Mouse (Mus musculus): ENCODE results near the gene Ltn1.

Ltn1 gene

GRCm38 (mm10) chr16:87432033-87432814 is at the start of gene Ltn1:
Gene Ltn1 (minus strand): TSS chr16:87432612.
- DNase-seq: peak; percentile 99

DNA sequence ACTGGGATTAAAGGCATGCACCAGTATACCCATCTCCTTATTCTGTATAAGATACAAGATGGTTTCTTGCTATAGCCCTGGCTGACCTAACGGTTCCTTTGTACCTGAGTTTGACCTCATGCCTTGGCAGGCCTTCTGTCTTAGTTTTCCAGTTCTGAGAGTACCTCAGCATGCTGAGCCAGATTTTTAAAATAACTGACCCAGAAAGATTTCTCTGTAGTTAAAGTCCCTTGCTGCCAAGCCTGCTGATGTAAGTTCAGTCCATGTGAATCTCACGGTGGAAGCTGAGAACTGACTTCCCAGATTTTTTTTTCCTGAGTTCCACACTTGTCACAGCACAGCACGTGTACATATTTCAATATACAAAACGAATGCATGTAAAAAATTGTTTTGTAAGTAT is 38.2 kb upstream of the Ltn1 start:
- DNase-seq: no peak

GRCm38 (mm10) chr16:87458752-87459151 is 26.3 kb upstream of the Ltn1 start:
- no peak for DNase-seq

GRCm38 (mm10) chr16:87455180-87455611 is 22.8 kb upstream of the Ltn1 start:
- peak; percentile 13 for DNase-seq

GRCm38 (mm10) chr16:87454419-87455179 is 22.2 kb upstream of the Ltn1 start, which contains the start of gene Usp16:
Gene Usp16 (plus strand): TSS chr16:87454703.
- peak; percentile 94 for DNase-seq

DNA sequence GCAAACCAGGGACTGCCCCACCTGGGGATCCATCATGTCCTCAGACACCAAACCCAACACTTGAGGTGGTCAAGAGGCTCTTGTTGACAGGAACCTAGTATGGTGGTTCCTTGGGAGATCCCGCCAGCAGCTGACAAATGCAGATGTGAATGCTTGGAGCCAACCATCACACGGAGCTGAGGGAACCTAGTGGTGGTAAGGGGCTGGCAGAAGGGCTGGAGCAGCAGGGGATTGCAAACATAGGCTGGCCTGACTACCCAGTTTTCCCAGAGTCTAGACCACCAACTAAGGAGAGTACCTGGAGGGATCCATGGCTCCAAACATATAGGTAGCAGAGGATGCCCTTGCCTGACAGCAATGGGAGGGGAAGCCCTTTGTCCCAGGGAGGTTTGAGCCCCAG is 20.8 kb upstream of the Ltn1 start:
- no peak for DNase-seq

DNA sequence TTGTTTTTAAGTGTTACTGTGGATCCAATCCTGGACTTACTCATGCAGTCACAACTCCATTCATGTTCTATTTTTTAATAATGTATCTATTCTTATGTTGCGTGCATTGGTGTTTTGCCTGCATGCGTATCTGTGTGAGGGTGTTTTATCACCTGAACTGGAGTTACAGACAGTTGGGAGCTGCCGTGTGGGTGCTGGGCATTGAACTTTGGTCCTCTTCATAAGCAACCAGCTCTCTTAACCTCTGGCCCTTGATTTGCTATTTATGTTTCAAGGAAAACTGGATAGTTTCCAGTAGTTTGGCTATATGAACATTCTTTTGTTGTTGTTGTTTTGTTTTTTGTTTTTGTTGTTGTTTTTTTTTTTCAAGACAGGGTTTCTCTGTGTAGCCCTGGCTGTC is 13.1 kb upstream of the Ltn1 start:
- no peak for DNase-seq

DNA sequence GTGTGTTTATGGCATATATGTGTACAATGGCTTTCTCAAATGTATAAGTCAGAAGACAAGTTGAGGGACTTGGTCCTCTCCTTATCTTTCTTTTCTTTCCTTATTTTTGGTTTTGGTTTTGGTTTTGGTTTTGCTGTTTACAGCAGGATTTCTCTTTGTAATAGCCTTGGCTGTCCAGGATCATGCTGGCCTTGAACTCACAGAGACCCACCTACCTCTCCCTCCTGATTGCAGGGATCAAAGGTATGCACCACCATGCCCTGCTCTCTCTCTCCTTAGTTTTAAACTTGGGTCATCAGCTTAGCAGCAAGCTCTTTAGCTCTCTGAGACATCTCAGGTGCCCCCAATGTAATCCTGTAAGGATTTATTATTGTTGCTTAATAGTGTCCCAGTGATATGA is 12.7 kb upstream of the Ltn1 start:
- DNase-seq: no peak

- DNase-seq: no peak
Observed at GRCm38 (mm10) chr16:87444071-87444470, 11.7 kb upstream of the Ltn1 start.

DNA sequence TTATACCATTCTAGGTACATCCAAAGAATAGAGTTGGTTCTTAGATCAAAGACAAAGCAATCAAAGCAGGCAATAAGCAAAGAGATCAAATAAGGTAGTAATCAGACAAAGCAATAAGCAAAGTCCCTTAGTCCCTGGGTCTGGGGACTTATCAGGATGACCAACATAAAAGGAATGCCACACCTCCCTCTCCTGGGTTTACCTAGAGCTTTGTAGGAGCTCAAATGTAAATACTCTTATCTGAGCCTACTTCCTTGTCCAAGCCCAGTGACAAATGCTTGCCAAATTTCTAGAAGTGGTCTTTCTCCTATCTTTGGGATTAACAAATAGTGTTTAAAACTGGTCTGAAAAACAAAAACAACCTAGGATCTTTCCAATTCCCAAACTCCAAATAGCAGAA is 10.8 kb upstream of the Ltn1 start:
- peak; percentile 11 for DNase-seq

- no peak for DNase-seq
Observed at GRCm38 (mm10) chr16:87442291-87442690, 9.9 kb upstream of the Ltn1 start.

DNA sequence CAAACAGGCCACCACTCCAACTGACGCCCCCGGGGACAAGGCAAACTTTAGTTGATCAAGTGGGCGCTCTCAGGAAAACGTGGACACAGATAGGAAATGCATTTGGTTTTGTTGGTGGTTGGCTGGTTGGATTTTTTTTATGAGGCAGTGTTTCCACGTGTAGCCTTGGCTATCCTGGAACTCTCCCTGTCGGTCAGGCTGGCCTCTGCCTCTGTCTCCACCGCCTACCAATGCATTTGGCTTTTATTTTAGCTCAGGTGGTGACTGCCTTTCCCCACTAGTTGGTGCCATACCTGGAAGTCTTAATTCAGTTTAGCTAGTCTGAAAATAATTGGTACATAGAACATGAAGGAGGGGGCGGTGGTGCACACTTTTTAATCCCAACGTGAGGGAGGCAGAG is 8.7 kb upstream of the Ltn1 start:
- DNase-seq: peak; percentile 37

- peak; percentile 96 for DNase-seq
Observed at GRCm38 (mm10) chr16:87440184-87440686, 7.8 kb upstream of the Ltn1 start, which contains the start of gene Rwdd2b. Gene Rwdd2b (minus strand): TSS chr16:87440573.

DNA sequence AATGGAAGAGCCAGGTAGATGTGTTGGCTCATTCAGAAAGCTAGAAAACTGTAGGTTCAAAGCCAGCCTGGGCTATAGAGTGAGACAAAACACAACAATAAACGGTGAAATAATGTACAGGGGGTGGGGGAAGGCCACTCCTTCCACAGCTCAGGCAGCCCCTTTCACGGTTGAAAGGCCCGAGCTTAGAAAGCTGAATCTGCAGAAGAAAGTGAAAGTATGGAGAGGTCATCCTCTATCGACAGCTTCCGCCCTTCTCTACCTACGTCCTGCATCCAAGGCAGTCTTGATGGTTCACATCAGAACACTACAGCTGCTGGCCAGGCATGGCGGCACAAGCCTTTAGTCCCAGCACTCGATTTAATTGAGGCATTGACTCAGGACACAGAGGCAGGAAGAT is 6.3 kb upstream of the Ltn1 start:
- no peak for DNase-seq

GRCm38 (mm10) chr16:87437096-87437495 is 4.7 kb upstream of the Ltn1 start:
- no peak for DNase-seq

GRCm38 (mm10) chr16:87435411-87436205 is 3.2 kb upstream of the Ltn1 start:
- DNase-seq: no peak

GRCm38 (mm10) chr16:87434946-87435345 is 2.5 kb upstream of the Ltn1 start:
- no peak for DNase-seq

GRCm38 (mm10) chr16:87434266-87434665 is 1.9 kb upstream of the Ltn1 start:
- no peak for DNase-seq

- DNase-seq: peak; percentile 53
Observed at GRCm38 (mm10) chr16:87427516-87427915, 4.9 kb downstream of the Ltn1 start.

- DNase-seq: no peak
Observed at GRCm38 (mm10) chr16:87420662-87421061, 11.8 kb downstream of the Ltn1 start.

DNA sequence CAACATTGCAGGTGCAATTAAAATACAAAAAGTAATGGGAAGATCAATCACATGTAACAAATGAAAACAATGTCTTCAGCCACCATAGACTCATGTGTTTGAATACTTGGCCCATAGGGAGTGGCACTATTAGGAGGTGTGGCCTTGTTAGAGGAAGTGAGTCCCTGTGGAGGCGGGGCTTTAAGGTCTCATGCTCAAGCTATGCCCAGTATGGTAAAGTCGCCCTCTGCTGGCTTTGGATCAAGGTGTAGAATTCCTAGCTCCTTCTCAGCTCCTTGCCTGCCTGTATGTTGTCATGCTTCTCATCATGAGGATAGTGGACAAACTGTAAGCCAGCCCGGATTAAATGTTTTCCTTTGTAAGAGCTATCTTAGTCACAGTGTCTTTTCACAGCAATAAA is 27.4 kb downstream of the Ltn1 start:
- DNase-seq: peak; percentile 60

DNA sequence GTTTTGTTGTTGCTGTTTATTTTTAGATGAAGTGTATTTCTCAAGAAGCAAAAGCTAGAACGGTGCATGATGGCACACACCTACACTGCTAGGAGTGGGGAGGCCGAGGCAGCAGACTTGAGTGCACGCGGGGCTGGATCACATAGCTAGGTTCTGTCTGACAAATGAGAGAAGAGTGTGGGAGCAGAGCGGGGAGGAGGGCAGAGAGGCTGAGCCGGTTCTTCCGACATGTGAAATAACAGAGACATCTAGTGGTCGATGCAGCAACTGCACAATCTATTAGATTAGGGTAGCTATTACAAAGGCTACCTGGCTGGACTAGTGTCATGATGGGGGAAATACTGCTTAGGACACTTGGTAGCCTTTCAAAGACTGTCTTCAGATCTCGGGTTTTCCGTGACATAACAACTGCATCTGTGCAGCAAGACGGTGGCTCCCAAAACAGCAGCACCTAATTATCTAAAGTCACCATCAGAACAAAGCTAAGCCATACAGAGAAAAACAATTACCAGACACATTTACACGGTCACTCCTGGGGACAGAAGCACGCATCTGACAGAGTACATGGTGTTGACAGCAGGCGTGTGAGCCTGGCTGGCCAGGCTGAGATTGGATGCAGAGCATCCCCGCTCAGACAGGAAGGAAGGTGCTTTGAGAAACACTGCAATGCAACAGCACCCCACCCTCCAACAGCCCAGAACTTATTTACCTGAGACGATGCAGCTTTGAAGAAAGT is 38.4 kb downstream of the Ltn1 start:
- DNase-seq: peak; percentile 83

All from lung, postnatal 36 days (tissue).